Mouse (Mus musculus) neural tube, embryonic 11.5 days (tissue): Measurements from ENCODE around the gene Borcs5. TPM values are rescaled to one million over a fixed set of nuclear protein-coding genes. Genes with fewer than 3 reads are reported as not detected.

Experiments used
- ATAC-seq: fragments of 200-750 bp; cut with Nextera tagmentation; 2 replicates; pipeline ENCODE4 v1.8.0; 2017; ENCODE audit warnings: moderate number of reproducible peaks, mild to moderate bottlenecking, moderate TSS enrichment, moderate library complexity; ENCODE audit not compliant: insufficient read depth, low FRiP score, low TSS enrichment
- DNase-seq: peaks from one replicate; pipeline ENCODE4 v3.0.0-alpha.2; 2015; ENCODE audit warnings: low spot score
- H3K27ac ChIP-seq: fragments of 300-500 bp; sonication (generic); 2 replicates; pipeline ENCODE4 v1.5.1; 2014; ENCODE audit warnings: low read depth, mild to moderate bottlenecking, low read length
- H3K27me3 ChIP-seq: fragments of 300-500 bp; sonication (generic); 2 replicates; pipeline ENCODE4 v1.6.1; 2014; ENCODE audit warnings: mild to moderate bottlenecking, low read length, mixed read lengths; ENCODE audit not compliant: control insufficient read depth, insufficient read depth
- H3K36me3 ChIP-seq: fragments of 300-500 bp; sonication (generic); 2 replicates; pipeline ENCODE4 v1.6.1; 2014; ENCODE audit warnings: mild to moderate bottlenecking, low read length, moderate library complexity, mixed read lengths; ENCODE audit not compliant: control insufficient read depth, insufficient read depth
- H3K4me1 ChIP-seq: fragments of 300-500 bp; sonication (generic); 2 replicates; pipeline ENCODE4 v1.6.1; 2014; ENCODE audit warnings: low read length, mixed read lengths; ENCODE audit not compliant: control insufficient read depth, insufficient read depth
- H3K4me2 ChIP-seq: fragments of 300-500 bp; sonication (generic); 2 replicates; pipeline ENCODE4 v1.6.1; 2014; ENCODE audit warnings: low read depth, mild to moderate bottlenecking, moderate library complexity
- H3K4me3 ChIP-seq: fragments of 300-500 bp; sonication (generic); 2 replicates; pipeline ENCODE4 v1.5.1; 2014; ENCODE audit warnings: low read depth, low read length
- H3K9ac ChIP-seq: fragments of 300-500 bp; sonication (generic); 2 replicates; pipeline ENCODE4 v1.6.1; 2014; ENCODE audit warnings: mild to moderate bottlenecking, low read length
- H3K9me3 ChIP-seq: fragments of 300-500 bp; sonication (generic); 2 replicates; pipeline ENCODE4 v1.6.1; 2016; ENCODE audit warnings: low read length; ENCODE audit not compliant: control insufficient read depth
- WGBS: fragments of 180-500 bp; shearing (Covaris S2); extraction: QIAGEN DNeasy Blood & Tissue Kit; methylation state at CpG from one replicate; pipeline ENCODE4 v1.1.7; 2014; 5-methylcytosine and 5-hydroxymethylcytosine counted together
- polyA plus RNA-seq: library from polyadenylated mRNA; unstranded; fragments of >200 nt; fragmentation: Nextera tagmentation; extraction: Ambion mirVana; gene quantifications from 2 replicates; pipeline ENCODE4 v1.2.1, GENCODE M21; 2014

The Borcs5 gene
- polyA plus RNA-seq, 1 experiment from 2014 or later: 32.1 TPM

DNA sequence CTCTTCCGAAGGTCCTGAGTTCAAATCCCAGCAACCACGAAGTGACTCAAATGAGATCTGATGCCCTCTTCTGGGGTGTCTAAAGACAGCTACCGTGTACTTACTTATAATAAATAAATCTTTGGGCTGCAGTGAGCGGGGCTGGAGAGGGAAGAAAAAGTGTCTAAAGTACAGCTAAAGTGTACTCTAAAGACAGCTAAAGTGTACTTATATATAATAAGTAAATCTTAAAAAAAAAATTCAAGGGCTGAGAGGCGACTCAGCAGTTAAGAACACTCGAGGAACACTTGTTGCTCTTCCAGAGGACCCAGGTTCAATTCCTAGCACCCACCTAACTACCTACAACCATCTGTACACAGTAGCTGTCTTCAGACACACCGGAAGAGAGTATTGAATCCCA is 106.6 kb downstream of the Borcs5 start:
- 92% methylated on average over 7 of the region's 7 CpGs for WGBS
- no peak for ATAC-seq

DNA sequence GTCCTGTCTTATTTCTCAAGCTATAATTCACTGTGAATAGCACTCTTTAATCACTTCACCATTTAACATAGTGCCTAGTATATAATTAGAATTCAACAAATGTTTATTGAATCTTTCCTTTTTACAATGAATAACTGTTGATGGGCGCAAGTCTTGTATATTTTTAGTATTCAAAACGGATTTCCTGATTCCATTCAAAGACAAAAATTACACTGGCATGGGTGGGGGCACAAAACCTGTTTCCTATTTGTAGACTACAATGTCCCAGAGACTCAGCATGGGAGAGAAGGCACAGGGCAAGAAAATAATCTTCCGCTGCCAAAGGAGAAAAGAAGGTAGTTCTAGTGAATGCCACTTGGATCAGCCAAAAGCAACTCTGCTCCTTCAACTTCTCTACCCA is 108.8 kb downstream of the Borcs5 start:
- H3K27me3 ChIP-seq: no peaks in the 10 kb centered on the region
- DNase-seq (no peak), ATAC-seq (no peak)
- no peaks in the 10 kb centered on the region for H3K9me3 ChIP-seq
- H3K27ac ChIP-seq: no peak overlapping the region
- no peak overlapping the region for H3K9ac ChIP-seq
- no peak overlapping the region for H3K4me2 ChIP-seq
- no peaks in the 10 kb centered on the region; the same call in 1 of the 2 replicates for H3K36me3 ChIP-seq
- H3K4me1 ChIP-seq: no peaks in the 10 kb centered on the region
- 90% methylated on average over 3 of the region's 3 CpGs for WGBS
- H3K4me3 ChIP-seq: no peak overlapping the region

More for the DNA sequence above, 106.6 kb downstream of the Borcs5 start:
- Histone ChIP-seq H3K27ac (no peak overlapping the region), H3K4me2 (no peak overlapping the region), H3K27me3 (no peaks in the 10 kb centered on the region), H3K4me3 (no peak overlapping the region), H3K9me3 (no peaks in the 10 kb centered on the region), H3K4me1 (no peaks in the 10 kb centered on the region), H3K36me3 (no peaks in the 10 kb centered on the region), H3K9ac (no peak overlapping the region)
- no peak for DNase-seq

DNA sequence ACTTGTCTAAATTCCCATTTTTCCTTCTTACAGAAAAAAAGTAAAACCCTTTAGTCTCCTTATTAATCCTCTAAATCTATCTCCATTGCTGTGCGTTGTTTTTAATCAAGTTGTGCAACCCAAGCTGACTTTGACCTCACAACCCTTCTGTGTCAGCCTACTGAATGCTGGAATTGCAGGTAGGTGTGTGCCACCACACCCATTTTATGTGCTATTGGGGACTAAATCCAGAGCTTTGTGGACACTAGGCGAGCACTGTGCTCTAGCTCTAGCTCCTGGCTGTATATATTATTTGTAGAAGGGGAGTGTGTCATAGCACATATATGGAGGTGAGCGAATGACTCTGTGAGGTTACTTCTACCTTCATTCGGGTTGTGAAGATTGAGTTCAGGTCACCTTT is 111.8 kb downstream of the Borcs5 start:
- Histone ChIP-seq H3K36me3 (no peaks in the 10 kb centered on the region; the same call in 1 of the 2 replicates), H3K9ac (no peak overlapping the region), H3K4me3 (no peak overlapping the region), H3K4me2 (no peak overlapping the region), H3K27ac (no peak overlapping the region), H3K27me3 (no peaks in the 10 kb centered on the region), H3K4me1 (no peaks in the 10 kb centered on the region), H3K9me3 (no peaks in the 10 kb centered on the region)
- 93% methylated on average over 4 of the region's 4 CpGs for WGBS
- no peak for ATAC-seq
- no peak for DNase-seq

DNA sequence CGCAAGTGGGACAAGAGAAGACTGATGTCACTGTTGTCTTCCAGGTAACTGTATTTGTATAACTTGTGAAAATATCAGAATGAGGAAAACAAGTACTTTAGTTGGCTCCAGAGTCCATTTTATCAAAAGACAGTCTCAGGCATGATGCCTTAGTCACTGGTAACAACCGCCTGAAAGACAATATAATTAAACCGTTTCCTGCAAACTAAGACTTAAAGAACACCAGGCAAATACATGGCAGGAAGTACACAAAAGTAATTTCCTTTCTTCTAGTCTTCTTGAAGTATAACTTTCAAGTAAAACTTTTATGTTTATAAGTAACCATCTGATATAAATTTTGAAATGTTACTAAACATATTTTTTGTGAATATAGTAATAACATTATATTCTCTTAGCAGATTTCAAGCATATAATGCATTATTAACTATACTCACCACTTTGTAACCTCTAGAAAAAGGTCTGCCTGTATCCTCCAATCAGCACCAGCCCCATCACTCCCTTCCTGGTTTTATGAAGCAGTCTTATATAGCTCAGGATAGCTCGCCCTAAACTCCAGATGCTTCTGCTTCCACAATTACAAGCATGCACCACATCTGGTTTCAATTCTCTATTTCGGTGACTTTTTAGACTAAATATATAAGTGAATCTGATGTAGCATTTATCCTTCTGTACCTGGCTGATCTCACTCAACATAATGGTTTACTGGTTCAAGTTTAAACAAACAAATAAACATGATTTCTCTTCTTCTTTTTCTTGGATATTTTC is 112.8 kb downstream of the Borcs5 start:
- Histone ChIP-seq H3K4me3 (no peak overlapping the region), H3K27me3 (no peaks in the 10 kb centered on the region), H3K9ac (no peak overlapping the region), H3K4me2 (no peak overlapping the region), H3K27ac (no peak overlapping the region), H3K4me1 (no peaks in the 10 kb centered on the region), H3K36me3 (no peaks in the 10 kb centered on the region; the same call in 1 of the 2 replicates), H3K9me3 (no peaks in the 10 kb centered on the region)
- WGBS: 81% methylated on average over 5 of the region's 5 CpGs
- DNase-seq: no peak
- no peak for ATAC-seq

DNA sequence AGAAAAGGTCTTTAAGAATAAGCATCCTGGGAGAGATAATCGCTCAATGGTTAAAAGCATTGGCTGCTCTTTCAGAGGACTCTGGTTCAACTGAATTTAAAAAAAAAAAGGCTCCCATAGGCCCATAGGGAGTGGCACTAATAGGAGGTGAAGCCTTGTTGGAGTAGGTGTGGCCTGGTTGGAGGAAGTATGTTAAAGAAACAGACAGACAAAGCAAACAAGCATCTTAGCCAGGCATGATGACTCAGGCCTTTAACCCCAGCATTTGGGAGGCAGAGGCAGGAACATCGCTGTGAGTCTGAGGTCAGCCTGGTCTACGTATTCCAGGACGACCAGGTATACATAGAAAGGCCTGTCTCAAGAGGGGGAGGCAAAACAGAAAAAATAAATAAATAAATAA is 114.1 kb downstream of the Borcs5 start:
- no peak for ATAC-seq
- no peaks in the 10 kb centered on the region; the same call in 1 of the 2 replicates for H3K36me3 ChIP-seq
- DNase-seq: no peak
- no peaks in the 10 kb centered on the region for H3K27me3 ChIP-seq
- no peak overlapping the region for H3K27ac ChIP-seq
- no peak overlapping the region for H3K4me3 ChIP-seq
- H3K9me3 ChIP-seq: no peaks in the 10 kb centered on the region
- 96% methylated on average over 4 of the region's 4 CpGs for WGBS
- no peak overlapping the region for H3K4me2 ChIP-seq
- H3K4me1 ChIP-seq: no peaks in the 10 kb centered on the region
- no peak overlapping the region for H3K9ac ChIP-seq

DNA sequence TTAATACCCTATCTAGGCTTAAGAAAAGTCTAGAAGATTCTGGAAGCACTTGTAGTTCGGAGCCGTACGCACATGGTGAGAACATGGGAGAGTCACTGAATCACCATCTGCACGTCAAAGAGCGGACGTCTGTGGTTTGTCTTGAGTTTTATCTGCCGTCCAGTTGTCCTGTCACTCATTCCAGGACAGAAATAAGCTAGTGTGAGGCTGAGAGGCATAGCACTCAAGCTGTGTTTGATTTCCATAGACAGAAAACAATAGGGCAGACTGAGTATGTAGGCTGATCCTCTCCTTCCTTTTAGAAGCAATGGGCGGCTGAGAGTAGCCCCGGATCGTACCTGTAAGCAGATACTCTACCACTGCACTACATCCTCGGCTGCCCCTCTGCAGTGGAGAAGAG is 114.5 kb downstream of the Borcs5 start:
- DNase-seq: no peak
- H3K9me3 ChIP-seq: no peaks in the 10 kb centered on the region
- no peaks in the 10 kb centered on the region; the same call in 1 of the 2 replicates for H3K36me3 ChIP-seq
- WGBS: 94% methylated on average over 11 of the region's 11 CpGs
- no peaks in the 10 kb centered on the region for H3K4me1 ChIP-seq
- H3K27me3 ChIP-seq: no peaks in the 10 kb centered on the region
- no peak overlapping the region for H3K27ac ChIP-seq
- H3K4me2 ChIP-seq: no peak overlapping the region
- H3K9ac ChIP-seq: no peak overlapping the region
- no peak for ATAC-seq
- no peak overlapping the region for H3K4me3 ChIP-seq

DNA sequence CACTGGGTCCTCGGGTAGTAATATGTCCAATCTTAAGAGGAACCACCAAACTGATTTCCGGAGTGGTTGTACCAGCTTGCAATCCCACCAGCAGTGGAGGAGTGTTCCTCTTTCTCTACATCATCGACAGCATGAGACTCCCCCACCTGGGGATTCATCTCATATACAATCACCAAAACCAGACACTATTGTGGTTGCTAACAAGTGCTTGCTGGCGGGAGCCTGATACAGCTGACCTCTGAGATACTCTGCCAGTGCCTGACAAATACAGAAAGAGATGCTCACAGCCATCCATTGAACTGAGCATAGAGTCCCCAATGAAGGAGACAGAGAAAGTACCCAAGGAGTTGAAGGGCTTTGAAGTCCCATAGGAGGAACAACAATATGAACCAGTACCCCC is 116.7 kb downstream of the Borcs5 start:
- WGBS: 95% methylated on average over 4 of the region's 4 CpGs
- Histone ChIP-seq H3K4me1 (peaks cover under 1% of the 10 kb centered on the region; the same call in 1 of the 2 replicates), H3K36me3 (no peaks in the 10 kb centered on the region; the same call in 1 of the 2 replicates), H3K9ac (no peak overlapping the region), H3K27ac (no peak overlapping the region), H3K27me3 (no peaks in the 10 kb centered on the region), H3K4me3 (no peak overlapping the region), H3K9me3 (no peaks in the 10 kb centered on the region), H3K4me2 (no peak overlapping the region)
- DNase-seq (no peak), ATAC-seq (no peak)

Other genes starting within 250 kb of the Borcs5 start
- not detected in 2 replicates for gene Bcl2l14, start 243.2 kb upstream of the Borcs5 start, polyA plus RNA-seq
- 27.3 and 29.2 TPM in 2 replicates for gene Lrp6, start 72.5 kb upstream of the Borcs5 start, polyA plus RNA-seq
- 0.55 and 0.72 TPM in 2 replicates for gene Mansc1, start 7.0 kb upstream of the Borcs5 start, polyA plus RNA-seq
- gene Dusp16, start 153.1 kb downstream of the Borcs5 start, polyA plus RNA-seq: 16.7 and 16.8 TPM in 2 replicates
- gene Crebl2, start 190.6 kb downstream of the Borcs5 start, polyA plus RNA-seq: 1.1 and 1.5 TPM in 2 replicates